Mouse (Mus musculus) frontal cortex, postnatal 36 days (tissue): ENCODE data around the gene Slc12a6.

Experiments
- DNase-seq, 2 experiments: peaks; one replicate each; pipeline ENCODE4 v3.0.0; 2022; ENCODE audit warnings: low spot score in 2 of 2

Gene Slc12a6

GRCm38 (mm10) chr2:112265448-112266241 is at the start of gene Slc12a6:
Slc12a6 (plus strand) TSS chr2:112265825.
- DNase-seq, result peak; percentile 91 to 92

GRCm38 (mm10) chr2:112215977-112216376 is 49.6 kb upstream of the Slc12a6 start:
- peak in 1 of 2 experiments; percentile 35 for DNase-seq

GRCm38 (mm10) chr2:112217614-112218013 is 48.0 kb upstream of the Slc12a6 start:
- DNase-seq, result no peak

DNA sequence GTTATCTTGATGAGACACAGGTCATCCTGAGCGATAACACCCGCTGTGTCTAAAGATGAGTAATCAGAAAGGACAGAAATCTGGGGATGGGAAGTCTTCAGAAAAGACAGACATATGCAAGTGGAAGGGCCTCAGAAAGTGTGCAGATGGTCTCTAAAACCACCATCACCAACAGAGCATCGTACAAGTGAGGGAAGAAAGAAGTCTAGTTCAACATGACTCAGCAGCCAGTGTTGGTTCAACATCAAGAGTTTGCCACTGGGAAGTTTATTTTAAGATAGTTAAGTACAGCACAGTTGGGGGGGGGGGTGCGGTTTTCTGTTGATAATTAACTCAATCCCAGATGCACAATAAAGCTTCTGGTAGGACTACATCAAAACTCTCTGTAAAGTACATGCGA is 44.7 kb upstream of the Slc12a6 start:
- no peak for DNase-seq

DNA sequence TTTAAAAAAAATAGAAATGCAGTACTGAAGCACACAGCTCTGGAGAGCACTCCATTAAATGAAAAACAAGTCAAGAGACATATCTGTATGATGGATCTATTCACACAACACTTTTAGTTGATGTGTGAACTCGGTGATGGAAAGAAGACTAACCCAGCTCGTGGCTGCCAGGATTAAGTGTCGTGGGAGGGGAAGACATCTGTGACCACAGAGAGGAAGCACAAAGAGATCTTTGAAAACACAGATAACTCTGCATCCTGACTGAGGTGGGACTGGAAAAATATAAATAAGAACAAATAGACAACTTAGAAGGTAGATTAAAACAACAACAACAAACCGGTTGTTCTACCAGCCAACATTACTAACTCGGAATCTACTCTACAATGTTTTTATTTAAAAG is 43.0 kb upstream of the Slc12a6 start:
- peak in 1 of 2 experiments; percentile 41 for DNase-seq

GRCm38 (mm10) chr2:112224356-112224755 is 41.3 kb upstream of the Slc12a6 start:
- DNase-seq, result peak in 1 of 2 experiments; percentile 59

DNA sequence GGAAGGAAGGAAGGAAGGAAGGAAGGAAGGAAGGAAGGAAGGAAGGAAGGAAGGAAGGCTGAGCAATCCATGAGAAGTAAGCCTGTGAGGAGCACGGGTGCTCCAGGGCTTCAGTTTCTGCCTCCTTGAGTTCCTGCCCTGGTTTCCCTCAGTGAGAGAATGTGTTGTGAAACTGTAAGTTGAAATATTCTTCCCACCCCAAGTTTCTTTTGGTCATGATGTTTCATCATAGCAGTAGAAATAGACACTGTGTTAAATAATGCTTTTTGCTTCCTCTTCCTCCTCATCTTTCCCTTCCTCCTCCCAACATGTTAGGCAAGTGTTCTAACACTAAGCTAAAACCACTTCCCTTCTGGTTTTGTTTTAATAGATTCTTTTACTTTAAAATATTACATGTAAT is 33.0 kb upstream of the Slc12a6 start:
- DNase-seq, result no peak

- DNase-seq, result no peak
Observed at GRCm38 (mm10) chr2:112236620-112237019, 29.0 kb upstream of the Slc12a6 start.

GRCm38 (mm10) chr2:112238006-112238405 is 27.6 kb upstream of the Slc12a6 start:
- DNase-seq, result no peak

DNA sequence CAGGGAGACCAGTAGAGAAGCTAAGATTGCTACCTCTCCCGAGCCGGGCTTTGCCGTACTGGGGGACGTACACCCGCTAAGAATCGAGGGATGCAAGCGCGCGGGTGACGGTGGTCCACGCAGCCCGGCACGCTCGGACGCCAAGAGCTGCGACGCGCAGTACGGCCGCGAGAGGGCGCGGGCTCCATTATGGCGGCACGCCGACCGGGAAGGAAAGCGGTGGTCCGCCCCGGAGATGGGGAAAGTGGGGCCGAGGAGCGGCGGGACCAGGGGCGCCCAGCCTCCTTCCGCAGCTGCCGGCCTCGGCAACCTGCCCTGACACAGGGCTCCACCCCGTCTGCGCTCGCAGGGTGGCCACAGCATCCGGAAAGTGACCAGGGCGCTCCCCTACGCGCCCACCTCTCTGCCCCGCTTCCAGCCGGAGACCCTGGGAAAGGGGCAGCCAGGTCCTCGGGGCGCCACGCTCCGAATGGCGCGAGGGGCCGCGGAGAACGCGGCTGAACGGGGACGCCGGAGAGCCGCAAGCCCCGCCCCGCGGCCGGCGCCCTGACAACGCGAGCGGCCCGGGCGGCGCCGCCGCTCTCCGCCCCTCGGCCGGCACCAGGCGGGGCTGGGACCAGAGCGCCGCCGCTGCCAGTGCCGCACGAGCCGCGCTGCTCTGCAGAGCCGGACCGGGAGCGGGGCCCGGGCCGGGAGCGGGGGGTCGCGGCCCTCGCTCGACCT is 26.3 kb upstream of the Slc12a6 start, which contains the start of gene Lpcat4:
Gene Lpcat4 (plus strand): TSS at position 257 of the 723 bp plus-strand sequence.
- DNase-seq, result peak; percentile 85 to 93

GRCm38 (mm10) chr2:112239935-112240721 is 25.5 kb upstream of the Slc12a6 start:
- no peak for DNase-seq

DNA sequence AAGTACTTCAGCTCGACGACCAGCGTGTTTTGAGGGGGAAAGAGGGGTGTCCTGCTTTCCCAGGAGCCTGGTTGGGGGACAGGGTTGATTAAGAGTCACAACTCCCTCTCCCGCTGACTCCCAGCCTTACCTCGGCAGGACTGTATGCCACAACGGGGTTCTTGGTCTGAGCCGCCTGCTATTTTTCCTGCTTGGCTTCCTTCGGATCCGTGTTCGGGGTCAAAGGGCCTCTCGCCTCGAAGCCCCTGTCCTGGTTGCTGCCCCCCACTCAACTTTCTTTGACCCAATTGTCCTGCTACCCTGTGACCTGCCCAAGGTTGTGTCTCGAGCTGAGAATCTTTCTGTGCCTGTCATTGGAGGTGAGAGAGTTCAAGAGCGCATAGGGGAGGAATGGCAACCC is 23.8 kb upstream of the Slc12a6 start:
- no peak for DNase-seq

DNA sequence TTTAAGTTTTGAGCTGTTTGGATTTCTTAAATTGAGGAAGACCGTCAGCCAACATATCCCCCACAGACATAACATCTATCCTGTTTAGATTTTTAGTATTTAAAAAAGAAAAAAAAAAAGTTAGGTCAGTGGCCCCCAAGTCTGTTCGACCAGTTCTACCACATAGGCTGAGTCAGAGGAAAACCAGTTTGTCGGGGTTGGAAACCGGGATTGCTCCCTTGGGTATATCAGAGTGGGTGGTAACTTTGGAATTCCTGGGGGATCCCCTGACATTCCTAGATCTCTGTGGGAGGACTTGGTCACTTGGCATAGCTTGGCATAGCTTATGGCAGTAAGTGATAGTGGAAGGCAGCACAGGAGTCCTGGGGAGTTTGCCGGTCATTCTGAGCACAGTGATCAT is 20.3 kb upstream of the Slc12a6 start:
- no peak for DNase-seq

DNA sequence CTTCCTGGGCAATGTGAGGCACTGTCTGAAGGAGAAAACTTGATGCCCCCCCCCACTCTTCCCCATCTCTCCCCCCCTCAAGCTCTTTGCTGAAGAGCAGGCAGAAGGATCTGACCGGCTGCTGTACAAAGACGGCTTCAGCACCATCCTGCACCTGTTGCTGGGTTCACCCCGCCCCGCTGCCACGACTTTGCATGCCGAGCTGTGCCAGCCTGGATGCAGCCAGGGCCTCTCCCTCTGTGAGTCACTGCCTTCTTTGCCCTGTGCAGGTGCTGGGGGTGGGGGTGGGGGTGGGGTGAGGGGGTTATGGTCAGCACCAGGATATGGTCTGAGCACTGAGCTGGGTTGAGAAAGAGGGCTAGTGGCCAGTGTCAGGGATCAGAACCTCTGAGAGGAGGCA is 19.4 kb upstream of the Slc12a6 start:
- DNase-seq, result no peak

DNA sequence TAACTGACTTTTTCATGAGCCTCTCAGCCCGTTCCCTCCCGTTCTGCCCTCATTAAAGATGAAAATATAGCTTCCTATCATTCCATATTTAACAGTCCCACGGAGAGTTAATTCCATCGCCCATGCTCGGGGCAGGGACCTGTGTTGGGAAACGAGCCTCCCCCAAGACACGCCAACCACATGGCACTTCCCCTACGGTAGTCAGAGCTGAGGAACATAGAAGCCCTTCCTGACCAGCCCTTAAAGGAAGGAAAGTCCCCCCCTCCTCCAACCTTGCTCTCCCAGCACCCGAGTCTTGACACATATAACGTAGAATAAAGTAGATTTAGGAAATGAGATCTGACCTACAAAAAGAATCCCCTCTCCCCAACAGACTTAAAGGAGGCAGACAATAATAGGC is 18.3 kb upstream of the Slc12a6 start:
- no peak for DNase-seq

- peak in 1 of 2 experiments; percentile 62 for DNase-seq
Observed at GRCm38 (mm10) chr2:112249780-112250453, 15.7 kb upstream of the Slc12a6 start.

- DNase-seq, result no peak
Observed at GRCm38 (mm10) chr2:112254675-112255515, 10.7 kb upstream of the Slc12a6 start.

GRCm38 (mm10) chr2:112259241-112259962 is 6.2 kb upstream of the Slc12a6 start, which contains the start of gene Nutm1:
Nutm1 (minus strand) TSS chr2:112259291.
- no peak for DNase-seq

- DNase-seq, result peak; percentile 88 to 95
Observed at GRCm38 (mm10) chr2:112261748-112262653, 3.6 kb upstream of the Slc12a6 start, which contains the start of gene Nop10. Nop10 (plus strand) TSS chr2:112261926.
